Mouse (Mus musculus) mouse embryonic stem cell (cell line): Measurements from ENCODE around the gene Efemp1.

Experiments
- in situ Hi-C, 2 experiments: fragments of 300-500 bp; cut with MboI; formaldehyde crosslinking; loops; 1 replicate in 1 of 2; 3 replicates in 1 of 2; pipeline ENCODE4 v1.14.3; 2019 to 2020; ENCODE audit warnings: low sequenced_read_pairs in 2 of 2, low pct_unique_long_range_greater_than_20kb in 1 of 2, mixed read lengths in 1 of 2; ENCODE audit not compliant: unreplicated experiment in 1 of 2

Efemp1 gene

GRCm38 (mm10) chr11:28908908-28909545 lies 56.0 kb downstream of the Efemp1 start:
- in situ Hi-C loops: no loop called here

- in situ Hi-C loops: no loop called here
These were observed 59.6 kb downstream of the Efemp1 start for GRCm38 (mm10) chr11:28912469-28913138.

DNA sequence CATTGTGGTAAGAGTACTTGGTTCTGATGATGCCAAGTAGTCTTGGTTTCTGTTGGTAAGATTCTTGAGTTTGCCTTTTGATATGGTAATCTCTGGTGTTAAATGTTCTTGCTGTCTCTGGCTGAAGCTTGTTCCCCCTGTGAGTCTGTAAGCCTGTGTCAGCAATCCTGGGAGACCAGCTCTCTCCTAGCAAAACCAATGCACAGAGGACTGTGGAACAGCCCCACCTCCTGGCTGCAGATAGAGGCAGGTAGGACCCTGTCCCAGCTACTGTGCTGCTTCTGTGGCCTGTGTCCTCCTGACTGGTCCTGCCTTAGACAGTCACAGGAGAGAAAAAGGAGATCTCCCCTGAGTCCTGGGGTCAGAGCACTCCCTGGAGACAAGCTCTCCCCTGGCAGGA lies 81.4 kb downstream of the Efemp1 start:
- in situ Hi-C loops: no loop called here

DNA sequence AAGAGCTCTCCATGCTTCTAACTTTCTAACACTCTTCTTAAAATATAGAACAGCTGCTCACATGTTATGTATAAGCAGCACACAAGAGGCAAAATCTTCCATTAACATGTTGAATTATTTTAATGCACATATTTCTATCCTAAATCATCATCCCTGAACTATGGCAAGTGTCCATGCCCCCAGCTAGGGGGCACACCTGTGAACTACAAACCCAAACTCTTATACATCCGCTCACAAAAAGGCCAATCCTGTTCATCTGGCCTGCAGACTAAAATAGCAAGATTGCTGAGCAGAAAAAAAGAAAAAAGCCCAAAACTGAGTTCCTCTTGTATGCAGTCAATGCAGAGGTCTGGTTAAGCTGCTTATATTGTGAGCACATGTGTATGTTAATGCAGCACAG lies 86.6 kb downstream of the Efemp1 start:
- in situ Hi-C loops: no loop called here

- in situ Hi-C loops: no loop called here
These were observed 98.7 kb downstream of the Efemp1 start for GRCm38 (mm10) chr11:28951586-28952210.

GRCm38 (mm10) chr11:28954673-28955304 lies 101.8 kb downstream of the Efemp1 start:
- in situ Hi-C loops: no loop called here

- in situ Hi-C loops: no loop called here
These were observed 102.3 kb downstream of the Efemp1 start for GRCm38 (mm10) chr11:28955305-28955701.

- in situ Hi-C loops: no loop called here
These were observed 108.4 kb downstream of the Efemp1 start for GRCm38 (mm10) chr11:28961381-28961780.
